Mouse (Mus musculus): ENCODE measurements around the gene Serp2. TPM values are rescaled to one million over a fixed set of nuclear protein-coding genes. Genes with fewer than 3 reads are reported as not detected.

Gene Serp2
- total RNA-seq, 2 experiments from 2014 or later, result 0.75 to 1.1 TPM

- DNase-seq, result peak; percentile 32 to 67
Measured at GRCm38 (mm10) chr14:76527030-76527719, 29.5 kb downstream of the Serp2 start.

GRCm38 (mm10) chr14:76526467-76526866 is 30.2 kb downstream of the Serp2 start:
- peak; percentile 45 to 56 for DNase-seq

- DNase-seq, result no peak
Measured at GRCm38 (mm10) chr14:76523344-76523743, 33.3 kb downstream of the Serp2 start.

GRCm38 (mm10) chr14:76521308-76521707 is 35.4 kb downstream of the Serp2 start:
- DNase-seq, result no peak

GRCm38 (mm10) chr14:76520606-76521005 is 36.1 kb downstream of the Serp2 start:
- DNase-seq, result no peak

GRCm38 (mm10) chr14:76518217-76518616 is 38.5 kb downstream of the Serp2 start:
- DNase-seq, result no peak

- no peak for DNase-seq
Measured at GRCm38 (mm10) chr14:76515620-76516019, 41.1 kb downstream of the Serp2 start.

- no peak for DNase-seq
Measured at GRCm38 (mm10) chr14:76514050-76514585, 42.6 kb downstream of the Serp2 start.

- peak in 1 of 2 experiments; percentile 12 for DNase-seq
Measured at GRCm38 (mm10) chr14:76513395-76514049, 43.2 kb downstream of the Serp2 start.

- no peak for DNase-seq
Measured at GRCm38 (mm10) chr14:76511971-76512370, 44.7 kb downstream of the Serp2 start.

- no peak for DNase-seq
Measured at GRCm38 (mm10) chr14:76508701-76509100, 48.0 kb downstream of the Serp2 start.

GRCm38 (mm10) chr14:76507804-76508500 is 48.7 kb downstream of the Serp2 start:
- no peak for DNase-seq

- DNase-seq, result no peak
Measured at GRCm38 (mm10) chr14:76507357-76507756, 49.3 kb downstream of the Serp2 start.

- peak; percentile 38 to 54 for DNase-seq
Measured at GRCm38 (mm10) chr14:76506425-76507205, 50.1 kb downstream of the Serp2 start.

GRCm38 (mm10) chr14:76505439-76506220 is 51.1 kb downstream of the Serp2 start:
- peak; percentile 89 to 93 for DNase-seq

- DNase-seq, result no peak
Measured at GRCm38 (mm10) chr14:76505101-76505438, 51.6 kb downstream of the Serp2 start.

GRCm38 (mm10) chr14:76504121-76504737 is 52.5 kb downstream of the Serp2 start:
- DNase-seq, result peak; percentile 95 to 97

GRCm38 (mm10) chr14:76503231-76503851 is 53.3 kb downstream of the Serp2 start:
- peak; percentile 42 to 63 for DNase-seq

- no peak for DNase-seq
Measured at GRCm38 (mm10) chr14:76500036-76500435, 56.7 kb downstream of the Serp2 start.

GRCm38 (mm10) chr14:76499492-76499891 is 57.2 kb downstream of the Serp2 start:
- no peak for DNase-seq
